Mouse (Mus musculus): ENCODE measurements at regions not wholly inside any gene's neighbourhood (a gene's known extent, or its start where the extent isn't known, plus 50 kb on each side); places are given as distances from the start of the nearest gene placed in this dataset.

DNA sequence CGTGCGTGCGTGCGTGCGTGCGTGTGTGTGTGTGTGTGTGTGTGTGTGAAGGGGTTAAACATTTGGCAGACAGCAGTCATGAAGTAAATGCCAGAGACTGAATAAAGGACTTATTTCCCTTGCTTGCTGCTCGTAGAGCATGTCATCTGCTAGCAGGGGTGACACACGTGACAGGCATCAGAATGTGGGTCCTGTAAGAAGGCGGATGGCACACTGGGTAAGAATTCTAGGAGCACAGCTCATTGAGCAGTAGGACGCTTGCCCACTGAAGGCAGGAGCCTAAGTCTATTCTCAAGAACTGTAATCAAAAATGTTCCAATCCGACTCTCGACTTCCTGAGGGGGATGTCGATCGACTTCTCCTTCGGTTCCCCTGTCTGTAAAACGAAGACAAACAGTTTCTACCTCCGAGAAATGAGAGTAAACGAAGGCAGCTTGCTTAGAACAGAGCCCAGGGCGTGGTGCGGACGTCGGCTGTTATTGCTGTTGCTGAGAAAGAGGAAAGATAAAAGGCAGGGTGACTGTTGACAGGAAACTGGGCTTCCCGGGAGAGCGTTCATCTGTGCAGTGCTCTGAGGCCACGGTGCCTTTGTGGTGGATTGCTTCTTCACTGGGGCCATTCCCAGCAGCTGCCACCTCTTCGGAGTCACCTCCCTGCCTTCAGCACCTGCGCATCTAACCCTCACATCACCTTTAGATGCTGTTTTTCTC lies 64.7 kb downstream of the Gm5426 start:
- TF ChIP-seq GATA1 (IDR thresholded peaks at IDR 0.05; ENCODE audit: borderline replicate concordance, low read length) (no peak), FLI1 (IDR thresholded peaks at IDR 0.05; ENCODE audit: low read length) (no peak)

All from megakaryocyte, embryonic 14.5 days (primary cell).